Mouse (Mus musculus): Measurements from ENCODE around the gene Polr3e. TPM values are rescaled to one million over a fixed set of nuclear protein-coding genes. Genes with fewer than 3 reads are reported as not detected.
A peak's percentile ranks its signal among the peaks of the same experiment; 100 is the strongest.

Polr3e gene
- total RNA-seq, 1 experiment from 2014 or later, result 26.5 TPM

DNA sequence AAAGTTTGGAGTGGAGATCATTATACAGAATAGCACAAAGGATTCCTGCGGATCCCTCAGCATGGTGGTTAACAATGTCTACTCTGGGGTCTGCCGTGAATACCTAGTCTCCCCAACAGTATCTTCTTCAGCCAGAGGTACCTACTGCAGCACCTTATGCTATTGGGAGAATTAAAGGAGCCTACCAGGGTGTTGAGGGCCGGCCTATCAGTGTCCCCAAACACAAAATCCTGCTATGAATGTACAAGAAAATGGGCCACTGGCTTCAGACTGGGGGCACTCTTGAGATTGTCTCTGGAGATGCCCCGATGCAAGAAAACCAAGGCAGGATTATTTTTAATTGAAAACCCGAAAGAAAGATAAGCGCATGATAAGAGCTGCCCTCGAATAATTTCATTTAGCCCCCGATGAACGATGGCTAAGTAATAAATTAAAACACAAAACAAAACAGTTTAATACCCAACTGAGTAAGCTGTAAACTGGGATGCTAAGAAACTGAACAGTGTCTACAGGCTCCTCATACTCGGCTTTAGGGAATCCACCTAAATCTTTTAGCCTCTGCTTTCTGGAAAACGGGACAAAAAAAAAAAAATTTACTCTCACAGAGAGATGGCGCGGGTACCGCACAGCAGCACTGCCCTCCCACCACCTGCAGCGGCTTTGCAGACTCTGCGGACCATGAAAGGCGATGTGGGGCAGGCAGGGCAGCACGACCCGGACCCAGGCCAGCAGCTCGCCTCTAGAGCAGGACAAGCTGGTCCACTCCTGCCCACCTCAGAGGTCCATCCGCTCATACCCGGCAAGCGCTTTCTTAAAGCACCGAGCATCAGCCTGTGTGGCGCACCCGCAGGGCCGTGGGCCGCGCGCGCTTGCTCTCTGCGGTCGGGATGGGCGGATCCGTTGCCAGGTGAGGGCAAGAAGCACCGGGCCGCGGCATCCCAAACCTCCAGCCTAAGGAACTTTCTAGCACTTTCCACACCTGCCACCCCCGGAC is 63.7 kb downstream of the Polr3e start:
- DNase-seq, result peak; percentile 56

GRCm38 (mm10) chr7:120982200-120982841 is 64.8 kb downstream of the Polr3e start, which contains the start of the genes Cdr2 and Mfsd13b:
Gene Cdr2 (minus strand): TSS chr7:120982312.
Gene Mfsd13b (plus strand): TSS chr7:120982509.
- peak; percentile 90 for DNase-seq

GRCm38 (mm10) chr7:120982968-120983367 is 65.4 kb downstream of the Polr3e start:
- DNase-seq, result no peak

DNA sequence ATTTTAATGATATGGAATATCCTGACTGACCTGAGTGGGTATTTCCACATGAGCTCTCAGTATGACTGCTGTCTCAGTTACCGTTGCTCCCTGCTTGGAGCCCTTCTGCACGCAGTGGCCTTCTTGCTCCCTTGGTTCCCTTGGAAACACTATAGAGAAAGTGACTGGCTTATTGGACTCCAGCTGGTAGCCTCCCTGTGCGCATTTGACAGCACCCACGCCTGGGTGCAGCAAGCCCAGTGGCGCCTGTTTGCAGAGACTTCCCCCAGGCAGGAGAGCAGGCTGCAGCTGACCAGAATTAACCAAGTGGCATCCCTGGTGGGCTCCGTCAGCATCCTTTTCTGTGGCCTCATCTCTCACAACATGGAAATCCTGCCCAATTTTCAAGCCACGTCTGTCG is 73.6 kb downstream of the Polr3e start:
- no peak for DNase-seq

Other genes starting within 250 kb of the Polr3e start
- gene Pdzd9, start 247.4 kb upstream of the Polr3e start, total RNA-seq (2021), result not detected in 2 replicates
- gene Mosmo, start 240.1 kb upstream of the Polr3e start, total RNA-seq (2021), result 40.1 and 40.4 TPM in 2 replicates
- 2.4 and 2.9 TPM in 2 replicates for gene Vwa3a, start 178.4 kb upstream of the Polr3e start, total RNA-seq (2021)
- not detected in 2 replicates for gene Gm5737, start 105.4 kb upstream of the Polr3e start, total RNA-seq (2021)
- gene Eef2k, start 74.9 kb upstream of the Polr3e start, total RNA-seq (2021), result 40.4 and 68.2 TPM in 2 replicates
- gene Cdr2, start 64.6 kb downstream of the Polr3e start, total RNA-seq (2021), result 5.9 and 7.0 TPM in 2 replicates
- 0.55 TPM in 1 of 2 replicates, not detected in the other for gene Mfsd13b, start 64.8 kb downstream of the Polr3e start, total RNA-seq (2021)
- 108 and 130 TPM in 2 replicates for gene Mettl9, start 116.7 kb downstream of the Polr3e start, total RNA-seq (2021)
- gene Igsf6, start 156.8 kb downstream of the Polr3e start, total RNA-seq (2021), result 1.2 and 1.4 TPM in 2 replicates
- gene Otoa, start 163.9 kb downstream of the Polr3e start, total RNA-seq (2021), result 0.86 and 0.88 TPM in 2 replicates